7 mouse cellular contexts compared by ENCODE assay signal in the genomic region with DNA sequence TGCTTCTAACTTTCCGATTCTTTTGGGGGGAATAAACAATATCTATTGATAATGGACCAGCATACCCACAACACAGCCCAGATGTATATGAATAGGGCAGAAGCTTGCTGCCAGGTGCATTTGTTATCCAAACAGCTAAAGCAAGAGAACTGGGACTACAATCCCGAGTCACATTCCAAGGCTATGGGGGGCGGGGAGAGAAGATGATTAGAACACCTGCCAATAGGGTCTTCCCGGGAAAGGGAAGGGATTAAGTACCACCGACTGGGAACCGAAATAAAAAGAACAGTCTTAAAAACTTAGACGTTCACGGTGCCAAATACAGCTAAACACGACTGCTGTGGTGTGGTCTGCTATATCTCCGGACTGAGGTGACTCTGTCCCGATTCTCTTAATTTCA. TPM values are rescaled to one million over a fixed set of nuclear protein-coding genes. Genes with fewer than 3 reads are reported as not detected.
A peak's percentile ranks its signal among the peaks of the same experiment; 100 is the strongest.
DNase-seq lines count a peak whose midpoint lies in the region; ATAC-seq lines count a peak whose summit lies in the region.

No protein-coding gene starts in this region.

- no peaks in the 10 kb centered on the region for H3K27me3 ChIP-seq in lung, embryonic 15.5 days
- H3K27me3 ChIP-seq in embryonic facial prominence, embryonic 11.5 days (ENCODE audit: control insufficient read depth, insufficient read depth, low read length): no peaks in the 10 kb centered on the region
- no peaks in the 10 kb centered on the region for H3K27me3 ChIP-seq in hindbrain, embryonic 16.5 days (replicated peaks; ENCODE audit: control insufficient read depth, insufficient read depth, low read length)
- H3K27me3 ChIP-seq in neural tube, embryonic 12.5 days (replicated peaks): no peaks in the 10 kb centered on the region

- H3K9me3 ChIP-seq in lung, embryonic 15.5 days: no peaks in the 10 kb centered on the region
- H3K9me3 ChIP-seq in embryonic facial prominence, embryonic 11.5 days (replicated peaks; ENCODE audit: control insufficient read depth, low read length): no peaks in the 10 kb centered on the region
- no peaks in the 10 kb centered on the region for H3K9me3 ChIP-seq in hindbrain, embryonic 16.5 days (ENCODE audit: control insufficient read depth, low read length)
- no peaks in the 10 kb centered on the region for H3K9me3 ChIP-seq in neural tube, embryonic 12.5 days

- no peaks in the 10 kb centered on the region for H3K36me3 ChIP-seq in lung, embryonic 15.5 days
- no peaks in the 10 kb centered on the region for H3K36me3 ChIP-seq in embryonic facial prominence, embryonic 11.5 days (replicated peaks; ENCODE audit: control insufficient read depth, insufficient read depth, low read depth, low read length)
- no peaks in the 10 kb centered on the region for H3K36me3 ChIP-seq in hindbrain, embryonic 16.5 days (ENCODE audit: control insufficient read depth, insufficient read depth, low read length)
- no peaks in the 10 kb centered on the region for H3K36me3 ChIP-seq in neural tube, embryonic 12.5 days

- H3K4me1 ChIP-seq in lung, embryonic 15.5 days: peaks cover 28% of the 10 kb centered on the region
- H3K4me1 ChIP-seq in embryonic facial prominence, embryonic 11.5 days (ENCODE audit: control insufficient read depth, insufficient read depth, low read length): peaks cover 3% of the 10 kb centered on the region; the same call in 1 of the 2 replicates
- peaks cover 24% of the 10 kb centered on the region for H3K4me1 ChIP-seq in hindbrain, embryonic 16.5 days (ENCODE audit: control insufficient read depth, insufficient read depth, low read depth, low read length)
- H3K4me1 ChIP-seq in neural tube, embryonic 12.5 days: peaks cover 29% of the 10 kb centered on the region

- H3K9ac ChIP-seq in lung, embryonic 15.5 days: peak overlapping the region; percentile 67
- peak overlapping the region; percentile 100 for H3K9ac ChIP-seq in embryonic facial prominence, embryonic 11.5 days (replicated peaks; ENCODE audit: low read length)
- H3K9ac ChIP-seq in hindbrain, embryonic 16.5 days (ENCODE audit: low read depth, low read length): peak overlapping the region; percentile 98
- H3K9ac ChIP-seq in neural tube, embryonic 12.5 days: peak overlapping the region; percentile 99

- H3K27ac ChIP-seq in lung, embryonic 15.5 days: peak overlapping the region; percentile 100
- H3K27ac ChIP-seq in embryonic facial prominence, embryonic 11.5 days (replicated peaks; ENCODE audit: low read depth, low read length): peak overlapping the region; percentile 100
- H3K27ac ChIP-seq in hindbrain, embryonic 16.5 days (ENCODE audit: low read depth, low read length): no peak overlapping the region
- no peak overlapping the region for H3K27ac ChIP-seq in neural tube, embryonic 12.5 days

- H3K4me3 ChIP-seq in lung, embryonic 15.5 days: peak overlapping the region; percentile 64
- H3K4me3 ChIP-seq in embryonic facial prominence, embryonic 11.5 days (ENCODE audit: low read depth, low read length): peak overlapping the region; percentile 90
- peak overlapping the region; percentile 93 for H3K4me3 ChIP-seq in hindbrain, embryonic 16.5 days (ENCODE audit: low read length)
- H3K4me3 ChIP-seq in neural tube, embryonic 12.5 days: peak overlapping the region; percentile 89

- 4% methylated on average over 11 of the region's 11 CpGs for WGBS in lung, embryonic 15.5 days
- WGBS in embryonic facial prominence, embryonic 11.5 days: 4% methylated on average over 11 of the region's 11 CpGs
- WGBS in hindbrain, embryonic 16.5 days: 3% methylated on average over 11 of the region's 11 CpGs
- WGBS in neural tube, embryonic 12.5 days: 4% methylated on average over 11 of the region's 11 CpGs

- DNase-seq in lung, postnatal 4 days: no peak
- peak; percentile 20 for DNase-seq in embryonic facial prominence, embryonic 11.5 days (ENCODE audit: low spot score)
- DNase-seq in gastrocnemius, adult 8-10 months (ENCODE audit: low spot score in 2 of 2): no peak
- DNase-seq in yolk sac, embryonic 10.5 days (ENCODE audit: low spot score): no peak

- no peak for ATAC-seq in lung, embryonic 15.5 days (ENCODE audit: borderline replicate concordance, extremely low read depth, low FRiP score, low TSS enrichment)
- ATAC-seq in embryonic facial prominence, embryonic 11.5 days (replicated peaks; ENCODE audit: insufficient number of reproducible peaks, low FRiP score, low TSS enrichment, low read depth): no peak
- no peak for ATAC-seq in hindbrain, embryonic 16.5 days
- no peak for ATAC-seq in neural tube, embryonic 12.5 days (ENCODE audit: low FRiP score, low read depth)

- peak overlapping the region; percentile 71 for H3K4me2 ChIP-seq in lung, embryonic 15.5 days
- peak overlapping the region; percentile 52 for H3K4me2 ChIP-seq in embryonic facial prominence, embryonic 11.5 days (ENCODE audit: low read depth, low read length)
- H3K4me2 ChIP-seq in hindbrain, embryonic 16.5 days (ENCODE audit: low read length): peak overlapping the region; percentile 89
- H3K4me2 ChIP-seq in neural tube, embryonic 12.5 days (replicated peaks): peak overlapping the region; percentile 96

RNA-seq across cellular contexts. Expression of gene Ctcf, which starts 0.9 kb away (rescaled TPM):
- polyA plus RNA-seq in lung, embryonic 15.5 days (2015; fragmentation: Nextera tagmentation; extraction: Ambion mirVana): 131 and 140 TPM in 2 replicates
- polyA plus RNA-seq in embryonic facial prominence, embryonic 11.5 days (2014; fragmentation: Nextera tagmentation; extraction: Ambion mirVana): 116 and 118 TPM in 2 replicates
- 92.7 and 93.4 TPM in 2 replicates for polyA plus RNA-seq in hindbrain, embryonic 16.5 days (2015; fragmentation: Nextera tagmentation; extraction: Ambion mirVana)
- 120 and 127 TPM in 2 replicates for polyA plus RNA-seq in neural tube, embryonic 12.5 days (2016; fragmentation: Nextera tagmentation; extraction: Ambion mirVana)
- 10 to 100 TPM; 32.9 to 39.2 (median 34.2) TPM for total RNA-seq in gastrocnemius, adult 8-10 months (2022)

RNA-seq across cellular contexts. Expression of gene Agrp, which starts 1.7 kb away (rescaled TPM):
- 0.69 and 0.79 TPM in 2 replicates for polyA plus RNA-seq in lung, embryonic 15.5 days (2015; fragmentation: Nextera tagmentation; extraction: Ambion mirVana)
- 1.0 and 1.7 TPM in 2 replicates for polyA plus RNA-seq in embryonic facial prominence, embryonic 11.5 days (2014; fragmentation: Nextera tagmentation; extraction: Ambion mirVana)
- 0.75 and 1.4 TPM in 2 replicates for polyA plus RNA-seq in hindbrain, embryonic 16.5 days (2015; fragmentation: Nextera tagmentation; extraction: Ambion mirVana)
- 1.5 and 2.0 TPM in 2 replicates for polyA plus RNA-seq in neural tube, embryonic 12.5 days (2016; fragmentation: Nextera tagmentation; extraction: Ambion mirVana)
- total RNA-seq in gastrocnemius, adult 8-10 months (2022): not detected

RNA-seq across cellular contexts. Expression of gene Ripor1, which starts 30.4 kb away (rescaled TPM):
- polyA plus RNA-seq in lung, embryonic 15.5 days (2015; fragmentation: Nextera tagmentation; extraction: Ambion mirVana): 30.6 and 34.1 TPM in 2 replicates
- polyA plus RNA-seq in embryonic facial prominence, embryonic 11.5 days (2014; fragmentation: Nextera tagmentation; extraction: Ambion mirVana): 7.3 and 8.7 TPM in 2 replicates
- 37.2 and 41.7 TPM in 2 replicates for polyA plus RNA-seq in hindbrain, embryonic 16.5 days (2015; fragmentation: Nextera tagmentation; extraction: Ambion mirVana)
- polyA plus RNA-seq in neural tube, embryonic 12.5 days (2016; fragmentation: Nextera tagmentation; extraction: Ambion mirVana): 21.3 and 22.1 TPM in 2 replicates
- total RNA-seq in gastrocnemius, adult 8-10 months (2022): 10 to 100 TPM; 15.8 to 17.2 (median 16.6) TPM

RNA-seq across cellular contexts. Expression of gene Carmil2, which starts 50.6 kb away (rescaled TPM):
- polyA plus RNA-seq in lung, embryonic 15.5 days (2015; fragmentation: Nextera tagmentation; extraction: Ambion mirVana): 0.77 and 1.4 TPM in 2 replicates
- 0.88 and 1.8 TPM in 2 replicates for polyA plus RNA-seq in embryonic facial prominence, embryonic 11.5 days (2014; fragmentation: Nextera tagmentation; extraction: Ambion mirVana)
- polyA plus RNA-seq in hindbrain, embryonic 16.5 days (2015; fragmentation: Nextera tagmentation; extraction: Ambion mirVana): 22.0 and 22.1 TPM in 2 replicates
- 12.4 and 13.8 TPM in 2 replicates for polyA plus RNA-seq in neural tube, embryonic 12.5 days (2016; fragmentation: Nextera tagmentation; extraction: Ambion mirVana)
- total RNA-seq in gastrocnemius, adult 8-10 months (2022): not detected

Comparison
In these comparisons a context has a peak if more than half of its experiments do, and no peak if none do; other contexts are left out.
1. H3K27ac ChIP-seq: peak in lung, embryonic 15.5 days (single experiment) and embryonic facial prominence, embryonic 11.5 days (single experiment); none in hindbrain, embryonic 16.5 days (single experiment) and neural tube, embryonic 12.5 days (single experiment).
2. Peak in every context shown above with its lines, with median percentiles within 50 percentile points of each other: H3K4me2 ChIP-seq, H3K4me3 ChIP-seq and H3K9ac ChIP-seq.